Mouse (Mus musculus) forebrain, embryonic 15.5 days (tissue): Measurements from ENCODE around the gene 2200002D01Rik. TPM values are rescaled to one million over a fixed set of nuclear protein-coding genes. Genes with fewer than 3 reads are reported as not detected.
"Not testable (repeated sequence)": the region's sequence is repeated elsewhere in the genome, so short reads cannot be mapped to it uniquely, and the experiment has no call there.

Experiments used
- ATAC-seq: fragments of 200-750 bp; cut with Nextera tagmentation; replicated peaks from 2 replicates; pipeline ENCODE4 v1.8.0; 2017; ENCODE audit warnings: mild to moderate bottlenecking, moderate TSS enrichment, moderate library complexity
- H3K27ac ChIP-seq: fragments of 300-500 bp; sonication (generic); replicated peaks from 2 replicates; pipeline ENCODE4 v1.5.1; 2015; ENCODE audit warnings: mild to moderate bottlenecking, inconsistent platforms
- H3K27me3 ChIP-seq: fragments of 300-500 bp; sonication (generic); 2 replicates; pipeline ENCODE4 v1.6.1; 2015; ENCODE audit warnings: inconsistent platforms
- H3K36me3 ChIP-seq: fragments of 300-500 bp; sonication (generic); 2 replicates; pipeline ENCODE4 v1.6.1; 2015; ENCODE audit warnings: mild to moderate bottlenecking, inconsistent platforms
- H3K4me1 ChIP-seq: fragments of 300-500 bp; sonication (generic); 2 replicates; pipeline ENCODE4 v1.6.1; 2015; ENCODE audit warnings: inconsistent platforms
- H3K4me2 ChIP-seq: fragments of 300-500 bp; sonication (generic); replicated peaks from 2 replicates; pipeline ENCODE4 v1.6.1; 2015; ENCODE audit warnings: mild to moderate bottlenecking, inconsistent platforms
- H3K4me3 ChIP-seq: fragments of 300-500 bp; sonication (generic); 2 replicates; pipeline ENCODE4 v1.5.1; 2015; ENCODE audit warnings: mild to moderate bottlenecking, inconsistent platforms
- H3K9ac ChIP-seq: fragments of 300-500 bp; sonication (generic); replicated peaks from 2 replicates; pipeline ENCODE4 v1.6.1; 2015; ENCODE audit warnings: mild to moderate bottlenecking, inconsistent platforms
- H3K9me3 ChIP-seq: fragments of 300-500 bp; sonication (generic); 2 replicates; pipeline ENCODE4 v1.6.1; 2016; ENCODE audit warnings: inconsistent platforms
- WGBS: fragments of 180-500 bp; shearing (Covaris S2); methylation state at CpG from one replicate; pipeline ENCODE4 v1.1.7; 2015; ENCODE audit warnings: mixed read lengths; 5-methylcytosine and 5-hydroxymethylcytosine counted together
- polyA plus RNA-seq: library from polyadenylated mRNA; unstranded; fragments of >200 nt; fragmentation: Nextera tagmentation; extraction: Ambion mirVana; gene quantifications from 2 replicates; pipeline ENCODE4 v1.2.1, GENCODE M21; 2015

The 2200002D01Rik gene
- polyA plus RNA-seq, 1 experiment from 2014 or later: 0.95 TPM

GRCm38 (mm10) chr7:29230560-29230959 lies 17.7 kb downstream of the 2200002D01Rik start:
- Histone ChIP-seq H3K4me3 (no peak overlapping the region), H3K4me2 (no peak overlapping the region), H3K36me3 (no peaks in the 10 kb centered on the region), H3K9ac (no peak overlapping the region), H3K9me3 (no peaks in the 10 kb centered on the region), H3K27me3 (peaks cover 29% of the 10 kb centered on the region), H3K4me1 (peaks cover 9% of the 10 kb centered on the region), H3K27ac (no peak overlapping the region)
- 19% methylated on average over 3 of the region's 3 CpGs for WGBS
- no peak for ATAC-seq

DNA sequence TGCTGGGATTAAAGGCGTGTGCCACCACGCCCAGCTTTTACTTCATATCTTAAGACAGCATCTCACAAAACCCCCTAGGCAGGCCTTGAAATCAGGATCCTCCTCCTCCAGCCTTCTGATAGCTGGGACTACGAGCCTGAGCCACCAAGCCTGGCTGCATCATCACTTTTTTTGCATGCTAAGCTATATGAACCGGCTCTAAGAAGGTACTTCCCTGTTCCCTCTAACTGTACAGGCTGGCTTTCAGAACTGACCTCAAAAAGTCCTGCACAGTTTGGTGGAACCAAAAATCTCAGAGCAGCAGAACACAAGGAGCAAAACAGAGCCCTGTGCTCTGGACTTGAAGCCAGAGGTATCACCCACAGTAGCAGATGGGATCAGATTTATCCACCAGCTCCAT lies 20.1 kb downstream of the 2200002D01Rik start:
- no peaks in the 10 kb centered on the region for H3K36me3 ChIP-seq
- peaks cover 16% of the 10 kb centered on the region for H3K4me1 ChIP-seq
- no peaks in the 10 kb centered on the region for H3K9me3 ChIP-seq
- no peak overlapping the region for H3K4me2 ChIP-seq
- no peak overlapping the region for H3K9ac ChIP-seq
- H3K4me3 ChIP-seq: no peak overlapping the region
- no peak overlapping the region for H3K27ac ChIP-seq
- WGBS: 74% methylated on average over 4 of the region's 4 CpGs
- no peak for ATAC-seq
- H3K27me3 ChIP-seq: peaks cover 26% of the 10 kb centered on the region

DNA sequence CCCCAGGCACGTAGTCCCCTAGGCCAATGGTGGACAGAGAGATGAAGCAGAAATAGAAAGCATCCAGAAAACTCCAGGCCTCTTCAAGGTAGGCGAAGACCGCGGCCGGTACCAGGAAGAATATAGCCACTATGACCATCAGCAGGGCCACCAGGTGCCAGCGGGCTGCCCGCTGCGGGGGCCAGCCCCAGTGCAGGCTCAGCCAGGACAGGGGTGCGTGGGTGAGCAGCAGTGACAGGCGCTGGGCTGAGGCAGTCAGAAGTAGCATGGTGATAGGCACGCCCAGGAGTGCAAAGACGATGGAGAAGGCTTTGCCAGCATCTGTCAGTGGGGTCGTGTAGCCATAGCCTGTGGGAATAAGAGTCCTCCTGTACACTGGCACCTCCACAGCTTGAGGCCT lies 22.7 kb downstream of the 2200002D01Rik start:
- H3K36me3 ChIP-seq: no peaks in the 10 kb centered on the region
- peaks cover 8% of the 10 kb centered on the region; the same call in 1 of the 2 replicates for H3K4me1 ChIP-seq
- no peaks in the 10 kb centered on the region for H3K9me3 ChIP-seq
- ATAC-seq: no peak
- no peak overlapping the region for H3K4me3 ChIP-seq
- no peak overlapping the region for H3K9ac ChIP-seq
- 77% methylated on average over 13 of the region's 13 CpGs for WGBS
- H3K27ac ChIP-seq: no peak overlapping the region
- H3K4me2 ChIP-seq: no peak overlapping the region
- peaks cover 3% of the 10 kb centered on the region; the same call in 1 of the 2 replicates for H3K27me3 ChIP-seq

DNA sequence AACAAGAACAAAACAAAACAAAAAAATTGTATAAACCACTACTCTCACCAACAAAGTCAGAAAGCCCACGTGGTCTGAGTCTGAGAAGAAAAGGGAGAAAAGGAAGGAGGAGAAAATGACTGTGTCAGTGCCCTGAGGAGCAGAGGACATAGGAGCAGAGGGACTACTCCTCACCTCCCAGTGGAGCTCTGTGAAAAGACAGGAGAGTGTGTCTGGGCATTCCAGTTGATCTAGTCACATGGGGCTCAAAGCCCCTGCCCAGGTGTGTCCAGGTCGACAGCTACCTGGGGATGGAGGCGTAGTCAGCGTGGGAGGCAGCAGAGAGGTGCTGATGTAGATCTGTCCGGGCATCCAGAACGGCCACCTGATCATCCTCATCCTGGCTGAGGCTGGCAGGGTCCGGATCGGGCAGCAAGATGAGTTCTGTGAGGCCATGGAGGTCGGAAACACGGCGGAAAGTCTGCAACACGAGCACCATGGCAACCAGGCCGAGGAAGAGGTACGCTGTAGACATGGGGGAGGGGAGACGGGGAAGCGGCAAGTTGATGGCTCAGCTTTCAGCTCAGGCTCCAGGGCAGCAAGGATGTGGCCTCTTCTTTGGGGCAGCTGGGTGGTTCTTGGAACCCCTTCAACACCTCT lies 23.4 kb downstream of the 2200002D01Rik start:
- Histone ChIP-seq H3K27me3 (no peaks in the 10 kb centered on the region), H3K4me2 (no peak overlapping the region; the same call in 1 of the 2 replicates), H3K9me3 (no peaks in the 10 kb centered on the region), H3K36me3 (no peaks in the 10 kb centered on the region), H3K4me3 (no peak overlapping the region), H3K4me1 (peaks cover 8% of the 10 kb centered on the region; the same call in 1 of the 2 replicates), H3K9ac (no peak overlapping the region; the same call in 1 of the 2 replicates), H3K27ac (no peak overlapping the region)
- ATAC-seq: 0 out of 2 replicates have a peak, but pooled peaks have one; percentile 38
- WGBS: 9% methylated on average over 16 of the region's 16 CpGs

- peaks cover 15% of the 10 kb centered on the region for H3K4me1 ChIP-seq
- WGBS: 47% methylated on average over 15 of the region's 15 CpGs
- no peak for ATAC-seq
- H3K27ac ChIP-seq: no peak overlapping the region
- no peak overlapping the region for H3K4me3 ChIP-seq
- no peaks in the 10 kb centered on the region for H3K36me3 ChIP-seq
- H3K9me3 ChIP-seq: no peaks in the 10 kb centered on the region
- no peak overlapping the region for H3K4me2 ChIP-seq
- no peak overlapping the region for H3K9ac ChIP-seq
- peaks cover 8% of the 10 kb centered on the region; the same call in 1 of the 2 replicates for H3K27me3 ChIP-seq
Measured at GRCm38 (mm10) chr7:29214846-29215245, 33.4 kb downstream of the 2200002D01Rik start.

- Histone ChIP-seq H3K36me3 (no peaks in the 10 kb centered on the region), H3K27me3 (peaks cover 8% of the 10 kb centered on the region; the same call in 1 of the 2 replicates), H3K27ac (no peak overlapping the region), H3K9ac (no peak overlapping the region), H3K4me2 (no peak overlapping the region), H3K9me3 (no peaks in the 10 kb centered on the region), H3K4me1 (peaks cover 15% of the 10 kb centered on the region), H3K4me3 (no peak overlapping the region)
- 69% methylated on average over 2 of the region's 2 CpGs for WGBS
- ATAC-seq: no peak
Measured at GRCm38 (mm10) chr7:29214236-29214635, 34.0 kb downstream of the 2200002D01Rik start.

- 0 out of 2 replicates have a peak within 1 kb of the TSS, but pooled peaks have one; percentile 23 for H3K27ac ChIP-seq
- no peak within 1 kb of the TSS for H3K9ac ChIP-seq
Measured at GRCm38 (mm10) chr7:29213675-29214082, 34.6 kb downstream of the 2200002D01Rik start, which contains the start of gene Catsperg1. Gene Catsperg1, minus strand, starts transcription at chr7:29214035.

DNA sequence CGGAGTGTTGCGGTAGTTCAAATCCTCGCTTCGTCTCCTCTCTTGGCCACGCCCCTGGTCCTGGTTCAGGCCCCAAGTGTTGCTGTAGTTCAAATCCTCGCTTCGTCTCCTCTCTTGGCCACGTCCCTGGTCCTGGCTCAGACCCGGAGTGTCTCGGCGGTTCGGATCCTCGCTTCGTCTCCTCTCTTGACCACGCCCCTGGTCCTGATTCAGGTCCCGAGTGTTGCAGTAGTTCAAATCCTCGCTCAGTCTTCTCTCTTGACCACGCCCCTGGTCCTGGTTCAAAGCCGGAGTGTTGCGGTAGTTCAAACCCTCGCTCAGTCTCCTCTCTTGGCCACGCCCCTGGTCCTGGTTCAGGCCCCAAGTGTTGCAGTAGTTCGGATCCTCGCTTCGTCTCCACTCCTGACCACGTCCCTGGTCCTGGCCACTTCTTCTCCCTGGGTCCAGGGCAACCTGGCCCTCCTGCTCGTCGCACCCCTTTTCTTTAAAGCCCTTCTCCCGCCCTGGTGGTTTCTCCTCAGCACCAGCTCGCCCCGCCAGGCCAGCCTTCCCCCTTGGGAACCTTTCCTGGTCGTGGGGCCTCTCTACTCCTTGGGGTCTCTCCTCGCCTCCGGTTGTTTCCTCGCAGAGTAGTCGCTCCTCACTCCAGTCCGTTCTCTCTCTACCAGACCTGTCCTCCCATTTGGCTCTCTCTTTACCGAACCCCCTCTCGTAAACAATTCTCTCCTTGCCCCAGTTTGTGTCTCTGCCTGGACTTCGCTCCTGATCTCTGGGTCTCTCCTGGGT lies 35.3 kb downstream of the 2200002D01Rik start:
- H3K27me3 ChIP-seq, H3K9me3 ChIP-seq, H3K36me3 ChIP-seq, H3K9ac ChIP-seq, H3K27ac ChIP-seq: not testable (repeated sequence)
- peak overlapping the region; percentile 31 for H3K4me3 ChIP-seq
- ATAC-seq: peak; percentile 51; the same call in 1 of the 2 replicates
- 18% methylated on average over 40 of the region's 40 CpGs for WGBS
- peaks cover 15% of the 10 kb centered on the region for H3K4me1 ChIP-seq
- peak overlapping the region; percentile 46 for H3K4me2 ChIP-seq

More at GRCm38 (mm10) chr7:29213675-29214082, 34.6 kb downstream of the 2200002D01Rik start, which contains the start of gene Catsperg1:
- ATAC-seq: peak; percentile 68
- WGBS: 2% methylated on average over 20 of the region's 20 CpGs
- Histone ChIP-seq H3K4me1 (peaks cover 15% of the 10 kb centered on the region), H3K4me3 (peak within 1 kb of the TSS; percentile 31), H3K36me3 (no peaks in the 10 kb centered on the region), H3K9me3 (no peaks in the 10 kb centered on the region), H3K4me2 (peak within 1 kb of the TSS; percentile 46), H3K27me3 (peaks cover 8% of the 10 kb centered on the region; the same call in 1 of the 2 replicates)

DNA sequence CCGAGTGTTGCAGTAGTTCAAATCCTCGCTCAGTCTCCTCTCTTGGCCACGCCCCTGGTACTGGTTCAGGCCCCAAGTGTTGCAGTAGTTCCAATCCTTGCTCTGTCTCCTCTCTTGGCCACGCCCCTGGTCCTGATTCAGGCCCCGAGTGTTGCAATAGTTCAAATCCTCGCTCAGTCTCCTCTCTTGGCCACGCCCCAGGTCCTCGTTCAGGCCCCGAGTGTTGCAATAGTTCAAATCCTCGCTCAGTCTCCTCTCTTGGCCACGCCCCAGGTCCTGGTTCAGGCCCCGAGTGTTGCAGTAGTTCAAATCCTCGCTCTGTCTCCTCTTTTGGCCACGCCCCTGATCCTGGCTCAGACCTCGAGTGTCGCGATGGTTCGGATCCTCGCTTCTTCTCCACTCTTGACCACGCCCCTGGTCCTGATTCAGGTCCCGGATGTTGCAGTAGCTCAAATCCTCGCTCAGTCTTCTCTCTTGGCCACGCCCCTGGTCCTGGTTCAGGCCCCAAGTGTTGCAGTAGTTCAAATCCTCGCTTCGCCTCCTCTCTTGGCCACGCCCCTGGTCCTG lies 36.0 kb downstream of the 2200002D01Rik start:
- Histone ChIP-seq H3K4me2 (0 out of 2 replicates have a peak overlapping the region, but pooled peaks have one; percentile 46), H3K4me3 (no peak overlapping the region; the same call in 1 of the 2 replicates), H3K9me3 (no peaks in the 10 kb centered on the region), H3K27ac (no peak overlapping the region), H3K27me3 (peaks cover 8% of the 10 kb centered on the region; the same call in 1 of the 2 replicates), H3K9ac (no peak overlapping the region), H3K36me3 (no peaks in the 10 kb centered on the region), H3K4me1 (peaks cover 15% of the 10 kb centered on the region)
- WGBS: 15% methylated on average over 26 of the region's 26 CpGs
- ATAC-seq: no peak

- H3K4me2 ChIP-seq: peak overlapping the region; percentile 38
- WGBS: 7% methylated on average over 34 of the region's 34 CpGs
Measured at GRCm38 (mm10) chr7:29211415-29212198, 36.7 kb downstream of the 2200002D01Rik start.

DNA sequence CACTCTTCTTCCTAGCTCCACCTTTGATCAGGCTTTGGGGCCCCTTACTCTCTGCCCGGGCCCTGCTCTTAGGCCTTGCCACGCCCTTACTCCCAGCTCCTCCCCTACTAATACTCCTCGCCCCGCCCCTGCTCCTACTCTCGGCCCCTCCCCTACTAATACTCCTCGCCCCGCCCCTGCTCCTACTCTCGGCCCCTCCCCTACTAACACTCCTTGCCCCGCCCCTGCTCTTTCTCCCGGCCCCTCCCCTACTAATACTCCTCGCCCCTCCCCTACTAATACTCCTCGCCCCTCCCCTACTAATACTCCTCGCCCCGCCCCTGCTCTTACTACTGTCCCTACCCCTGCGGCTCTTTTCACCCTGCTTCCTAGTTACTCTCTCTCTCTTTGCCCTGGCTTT lies 37.3 kb downstream of the 2200002D01Rik start:
- H3K9ac ChIP-seq, H3K27ac ChIP-seq, H3K27me3 ChIP-seq, H3K9me3 ChIP-seq, H3K36me3 ChIP-seq, ATAC-seq: not testable (repeated sequence)
- Histone ChIP-seq H3K4me3 (peak overlapping the region; percentile 33; the same call in 1 of the 2 replicates), H3K4me2 (peak overlapping the region; percentile 38), H3K4me1 (peaks cover 15% of the 10 kb centered on the region)
- 30% methylated on average over 15 of the region's 15 CpGs for WGBS

More at GRCm38 (mm10) chr7:29211415-29212198, 36.7 kb downstream of the 2200002D01Rik start:
- Histone ChIP-seq H3K4me1 (peaks cover 15% of the 10 kb centered on the region), H3K9ac (no peak overlapping the region), H3K9me3 (no peaks in the 10 kb centered on the region), H3K36me3 (no peaks in the 10 kb centered on the region), H3K4me3 (peak overlapping the region; percentile 33), H3K27me3 (peaks cover 8% of the 10 kb centered on the region; the same call in 1 of the 2 replicates), H3K27ac (no peak overlapping the region)
- ATAC-seq: 0 out of 2 replicates have a peak, but pooled peaks have one; percentile 42
